Mouse (Mus musculus) natural killer cell, adult 2 months (primary cell): ENCODE results near the gene Ifi211.
"Not testable (repeated sequence)": the region's sequence is repeated elsewhere in the genome, so short reads cannot be mapped to it uniquely, and the experiment has no call there.

Experiments
- DNase-seq, 2 experiments: peaks; one replicate each; pipeline ENCODE4 v3.0.0; 2022; ENCODE audit warnings: low spot score in 2 of 2

Ifi211 gene

DNA sequence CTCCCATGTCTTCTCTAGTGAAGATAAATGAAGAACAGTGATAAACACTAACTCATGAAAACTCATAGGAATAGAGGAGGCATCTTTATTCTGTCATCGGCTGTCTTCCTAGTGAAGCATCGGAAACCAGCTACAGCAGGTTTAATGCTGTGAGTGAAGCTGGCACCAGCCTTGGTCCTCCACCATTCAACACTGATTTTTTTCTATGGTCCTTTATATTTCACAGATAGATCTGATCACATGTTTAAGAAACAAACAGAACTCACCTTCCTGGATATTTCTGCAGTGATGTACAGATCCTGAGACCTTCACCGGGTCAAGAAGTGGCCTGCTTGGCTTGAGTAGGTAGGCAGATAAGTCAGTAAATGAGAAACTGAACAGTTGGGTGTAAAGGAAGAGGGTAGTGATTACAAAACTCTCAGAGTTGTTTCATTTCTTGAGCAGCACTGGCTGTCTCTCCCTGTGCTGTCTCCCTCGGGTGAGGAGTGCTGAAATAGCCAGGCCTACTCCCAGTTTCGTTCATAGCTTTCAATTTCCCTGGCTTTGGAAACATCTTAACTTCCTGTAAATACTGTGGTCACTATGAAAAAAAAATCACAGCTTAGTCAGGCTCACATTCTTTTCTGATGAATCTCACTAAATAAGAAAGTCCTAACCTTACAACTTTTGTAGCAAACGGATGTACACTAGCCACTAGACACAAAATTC, at the start of gene Ifi211:
Ifi211 (minus strand) TSS at position 499 of the 708 bp plus-strand sequence.
- peak in 1 of 2 experiments; percentile 13 for DNase-seq

DNA sequence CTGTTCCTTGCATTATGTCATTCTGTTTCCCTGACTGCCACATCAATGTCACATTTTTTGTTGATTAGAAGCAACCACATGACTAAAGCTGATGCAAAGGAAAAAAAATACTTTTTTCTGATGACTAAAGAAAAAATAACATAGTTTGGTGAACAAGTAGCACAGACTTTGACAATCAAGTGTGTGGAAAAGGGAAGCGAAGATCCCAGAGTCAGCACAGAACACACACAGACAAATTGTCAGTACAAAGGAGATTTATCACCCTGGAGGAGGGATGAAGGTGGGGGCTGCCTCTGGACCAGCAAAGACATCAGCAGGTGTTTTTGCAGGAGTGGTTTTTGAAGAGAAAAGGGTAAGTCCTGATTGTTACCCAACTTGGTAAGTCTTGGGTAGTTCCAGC, 48.6 kb upstream of the Ifi211 start:
- not testable (repeated sequence) for DNase-seq

DNA sequence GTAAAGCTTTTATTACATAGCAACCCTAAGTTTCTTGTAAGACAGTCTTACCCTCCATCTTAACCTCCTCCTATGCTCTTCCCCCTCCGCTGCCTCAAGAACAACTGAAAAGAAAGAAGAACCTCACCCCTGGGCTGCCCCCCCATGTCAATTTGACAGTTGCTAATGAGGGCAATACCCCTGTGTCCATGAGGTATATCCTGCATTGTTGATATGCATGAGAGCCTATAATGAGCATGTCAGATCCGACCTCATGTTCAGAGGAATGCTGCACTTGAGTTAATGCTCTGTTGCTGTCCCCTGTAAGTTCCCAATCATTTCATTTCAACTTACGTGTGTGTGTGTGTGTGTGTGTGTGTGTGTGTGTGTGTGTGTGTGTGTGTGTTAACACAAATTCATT, 47.2 kb upstream of the Ifi211 start:
- not testable (repeated sequence) for DNase-seq

DNA sequence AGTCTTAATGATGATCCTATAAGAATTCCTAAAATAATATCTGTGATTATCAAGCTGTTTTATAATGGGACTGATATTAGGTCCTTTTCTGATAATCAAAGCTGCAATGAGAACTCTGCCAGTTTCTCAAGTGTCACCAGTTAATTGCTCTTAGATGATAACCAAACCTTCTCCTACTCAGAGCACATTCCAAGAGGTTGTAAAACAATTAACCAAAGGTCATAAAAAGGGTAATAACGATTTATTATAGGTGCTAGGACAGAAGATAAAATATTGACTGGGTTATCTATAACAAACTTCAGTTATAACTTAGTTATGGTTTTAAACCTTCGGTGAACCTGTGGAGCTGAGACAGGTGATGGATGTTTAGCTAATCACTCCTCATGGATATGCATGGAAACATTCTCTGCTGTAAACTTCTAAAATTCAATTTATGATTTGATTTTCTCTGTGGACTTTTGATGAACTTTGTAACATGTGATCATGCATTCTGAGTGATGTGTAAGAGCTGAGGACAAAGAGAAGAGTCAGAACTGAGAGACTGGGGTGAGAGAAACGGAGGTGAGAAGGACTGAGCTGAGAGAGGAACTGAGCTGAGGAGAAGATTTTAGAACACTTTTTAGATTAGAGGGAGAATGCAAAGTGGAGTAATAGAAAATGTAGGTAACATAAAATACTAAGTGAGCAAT, 43.1 kb upstream of the Ifi211 start:
- not testable (repeated sequence) for DNase-seq

DNA sequence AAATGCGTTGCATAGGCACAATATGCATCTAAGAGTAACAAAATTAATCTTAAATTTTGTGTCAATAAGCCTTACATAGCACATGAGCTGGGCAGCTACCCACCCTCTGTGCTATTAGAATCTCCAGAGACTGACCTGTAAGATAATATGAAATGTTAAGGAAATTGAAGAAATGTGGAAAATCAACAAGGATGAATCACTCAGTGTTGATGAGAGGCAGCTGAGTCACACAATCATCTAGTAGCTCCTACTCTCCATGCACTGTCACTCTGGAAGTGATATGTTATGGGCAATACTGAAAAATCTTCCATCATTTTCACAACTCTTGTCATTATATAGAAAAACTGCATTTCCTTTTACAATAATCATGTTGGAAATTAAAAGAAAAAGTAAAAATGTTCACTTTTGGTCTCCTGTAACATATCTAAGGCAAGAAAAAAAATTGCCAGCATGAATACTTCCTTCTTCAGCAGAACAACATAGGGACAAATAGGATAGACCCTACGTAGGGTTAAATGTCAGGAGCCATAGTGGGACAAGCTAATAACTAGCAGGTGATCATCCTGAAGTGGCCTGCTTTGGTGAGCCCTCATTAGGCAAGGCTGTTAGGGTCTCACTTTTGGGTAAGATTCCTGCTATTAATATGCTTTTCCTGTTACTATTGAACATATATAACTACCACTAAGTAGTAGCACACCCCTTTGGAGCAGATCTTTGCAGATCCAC, 42.4 kb upstream of the Ifi211 start:
- DNase-seq = no peak

DNA sequence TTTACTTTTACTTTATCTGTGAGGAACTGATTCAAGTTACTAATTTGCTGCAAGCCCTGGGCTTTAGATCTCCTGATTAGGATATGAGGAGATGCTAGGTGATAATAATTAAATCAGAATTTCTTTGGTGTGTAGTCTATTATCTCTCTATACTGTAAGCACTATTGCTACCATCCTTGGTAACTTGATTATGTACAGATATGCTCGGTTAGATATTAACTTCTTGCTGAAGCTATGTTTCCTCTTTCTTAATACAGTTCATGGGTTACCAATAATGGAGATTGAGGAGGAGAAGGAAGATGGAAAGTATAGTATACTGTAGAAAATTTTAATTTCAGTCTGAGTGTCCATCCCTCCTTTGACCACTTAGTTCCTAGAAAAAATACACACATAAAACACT, 40.7 kb upstream of the Ifi211 start:
- no peak for DNase-seq

DNA sequence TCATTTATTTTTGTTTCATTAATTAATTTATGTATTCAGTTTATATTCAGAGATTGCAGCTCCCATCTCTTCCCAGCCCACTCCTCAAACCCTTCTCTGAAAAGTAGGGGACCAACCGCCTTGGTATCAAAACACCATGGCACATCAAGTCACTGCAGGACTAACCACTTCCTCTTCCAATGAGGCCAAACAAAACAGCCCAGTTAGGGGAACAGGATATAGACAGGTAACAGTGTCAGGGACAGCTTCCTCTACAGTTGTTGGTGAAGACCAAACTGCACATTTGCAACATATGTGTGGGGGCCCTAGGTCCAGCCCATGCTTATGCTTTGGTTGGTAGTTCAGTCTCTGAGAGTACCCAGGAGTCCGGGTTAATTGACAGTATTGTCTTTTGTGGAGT, 36.2 kb upstream of the Ifi211 start:
- peak; percentile 5 to 14 for DNase-seq

DNA sequence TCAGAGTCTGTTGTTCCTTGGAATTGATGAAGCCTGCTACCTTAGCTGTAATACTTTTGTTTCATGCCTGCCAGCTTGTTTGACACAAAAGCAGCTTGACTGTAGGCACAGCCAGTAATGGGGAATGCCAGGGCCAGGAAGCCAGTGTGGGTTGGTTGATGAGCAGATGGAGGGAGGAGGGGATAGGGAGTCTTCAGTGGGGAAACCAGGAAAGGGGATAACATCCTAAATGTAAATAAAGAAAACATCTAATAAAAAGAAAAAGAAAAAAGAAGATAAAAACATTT, 29.9 kb upstream of the Ifi211 start:
- not testable (repeated sequence) for DNase-seq

DNA sequence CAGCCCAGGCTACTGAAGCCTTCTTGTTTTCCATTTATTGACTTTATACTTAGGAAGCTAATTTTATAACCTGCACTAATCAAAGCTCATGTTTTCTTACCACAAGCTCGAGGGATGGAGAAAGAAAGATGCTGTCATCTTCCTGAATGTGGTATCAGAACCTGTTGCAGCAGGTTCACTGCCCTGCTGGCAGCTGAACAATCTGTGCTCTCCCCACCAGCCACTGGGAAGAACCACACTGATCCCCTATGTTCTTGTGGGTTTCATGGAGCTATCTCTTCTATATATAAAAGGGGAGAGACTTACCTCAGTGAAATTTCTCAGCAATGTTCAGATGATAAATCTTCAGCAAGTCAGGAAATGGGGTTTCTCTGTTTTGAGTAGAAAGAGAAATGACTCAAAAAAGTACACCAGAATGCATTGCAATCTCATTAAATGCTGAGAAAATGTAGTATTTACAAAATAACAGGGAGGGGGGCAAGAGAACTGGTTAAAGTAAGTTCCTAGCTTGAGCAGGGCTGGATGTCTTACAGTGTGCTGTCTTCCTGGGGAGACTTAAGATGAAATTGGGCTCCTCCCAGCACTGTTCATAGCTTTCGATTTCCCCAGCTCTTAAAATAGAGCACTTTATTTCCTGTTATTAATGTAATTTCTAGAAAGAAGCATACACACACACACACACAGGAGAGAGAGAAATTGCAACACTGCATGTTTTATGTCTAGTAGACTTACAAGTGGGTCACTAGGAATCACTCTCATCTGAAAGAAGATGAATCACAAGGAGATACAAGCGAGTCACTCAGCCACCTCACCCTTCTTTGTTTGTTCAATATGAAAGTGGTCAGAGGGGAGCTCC, 29.3 kb upstream of the Ifi211 start, which contains the start of the genes Mndal and Ifi203:
Mndal (minus strand) TSS at position 568 of the 856 bp plus-strand sequence.
Ifi203 (minus strand) TSS at position 749 of the 856 bp plus-strand sequence.
- peak in 1 of 2 experiments; percentile 32 for DNase-seq

DNA sequence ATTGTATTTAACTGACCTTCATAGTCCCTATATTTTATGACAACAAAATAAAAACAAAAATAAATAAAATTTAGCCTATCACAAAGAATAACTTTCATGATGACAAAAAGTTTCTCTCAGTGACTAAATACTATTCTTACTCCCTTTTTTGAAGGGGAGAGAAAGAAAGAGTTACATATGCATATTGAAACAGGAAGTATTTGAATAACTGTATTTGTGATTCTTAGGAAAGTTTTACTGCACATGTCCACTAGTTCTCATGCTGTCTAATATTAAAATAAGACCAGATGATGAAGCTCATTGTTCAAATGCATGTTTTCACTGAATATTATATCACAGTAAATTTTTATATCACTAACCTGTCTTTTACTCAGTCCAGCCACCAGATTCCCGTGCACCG, 28.7 kb upstream of the Ifi211 start:
- DNase-seq = not testable (repeated sequence)

DNA sequence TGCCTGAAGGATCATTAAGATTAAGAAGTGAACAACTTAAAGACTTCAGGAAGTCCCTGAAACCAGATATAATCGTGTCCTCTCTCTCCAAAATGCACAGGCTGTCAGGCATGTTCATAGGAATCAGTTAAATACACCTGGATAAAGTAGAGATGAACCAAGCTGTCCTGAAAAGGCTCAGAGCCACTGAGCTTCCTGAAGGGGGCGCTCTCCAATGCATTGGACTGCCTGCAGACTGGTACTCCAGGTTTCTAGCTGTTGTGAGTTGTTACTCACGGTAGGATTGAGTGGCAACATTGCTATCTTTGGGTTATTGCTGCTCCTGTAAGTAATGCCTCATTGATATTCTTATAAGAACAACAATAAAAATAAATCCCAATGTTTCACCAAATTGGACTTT, 6.4 kb upstream of the Ifi211 start:
- DNase-seq = not testable (repeated sequence)

DNA sequence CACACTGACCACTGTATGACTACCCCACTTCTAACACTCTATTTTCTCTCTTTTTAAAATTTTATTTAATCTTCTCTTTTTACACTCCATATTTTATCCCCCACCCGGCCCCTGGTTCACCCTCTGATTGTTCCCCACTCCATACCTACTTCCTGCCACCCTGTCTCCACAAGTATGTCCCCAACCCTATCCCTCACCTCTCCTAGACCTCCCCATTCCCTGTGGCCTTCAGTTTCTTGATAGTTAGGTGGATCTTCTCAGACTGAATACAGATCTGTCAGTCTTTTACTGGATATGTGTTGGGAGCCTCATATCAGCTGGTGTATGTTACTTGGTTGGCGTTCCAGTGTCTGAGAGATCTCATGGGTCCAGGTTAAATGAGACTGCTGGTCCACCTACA, 1.7 kb upstream of the Ifi211 start:
- DNase-seq = no peak

DNA sequence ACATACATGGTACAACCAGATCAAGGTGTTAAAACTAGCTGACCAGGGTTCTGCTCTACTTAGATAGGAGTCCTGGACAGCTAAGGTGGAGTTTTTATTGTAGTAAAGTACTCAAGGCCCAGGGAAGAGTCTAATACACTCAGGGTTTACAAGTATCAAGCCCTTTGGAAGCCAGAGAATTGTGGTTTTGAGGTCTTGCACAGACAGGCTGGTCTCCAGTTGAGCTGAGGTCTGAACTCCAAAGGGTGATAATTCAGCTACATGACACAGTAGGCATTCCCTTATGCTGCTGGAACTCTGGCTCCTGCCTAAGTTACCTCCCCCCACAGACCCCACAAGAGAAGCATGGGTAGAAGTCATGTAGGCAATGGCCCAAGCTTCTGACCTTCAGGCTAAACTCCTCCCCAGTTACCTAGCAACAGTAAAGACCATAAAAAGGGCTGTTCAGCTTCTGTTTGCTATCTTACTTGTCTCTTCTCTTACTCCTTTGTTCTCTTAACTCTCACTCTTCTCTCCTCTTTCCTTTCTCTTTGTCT, 478 bp upstream of the Ifi211 start:
- DNase-seq = not testable (repeated sequence)

DNA sequence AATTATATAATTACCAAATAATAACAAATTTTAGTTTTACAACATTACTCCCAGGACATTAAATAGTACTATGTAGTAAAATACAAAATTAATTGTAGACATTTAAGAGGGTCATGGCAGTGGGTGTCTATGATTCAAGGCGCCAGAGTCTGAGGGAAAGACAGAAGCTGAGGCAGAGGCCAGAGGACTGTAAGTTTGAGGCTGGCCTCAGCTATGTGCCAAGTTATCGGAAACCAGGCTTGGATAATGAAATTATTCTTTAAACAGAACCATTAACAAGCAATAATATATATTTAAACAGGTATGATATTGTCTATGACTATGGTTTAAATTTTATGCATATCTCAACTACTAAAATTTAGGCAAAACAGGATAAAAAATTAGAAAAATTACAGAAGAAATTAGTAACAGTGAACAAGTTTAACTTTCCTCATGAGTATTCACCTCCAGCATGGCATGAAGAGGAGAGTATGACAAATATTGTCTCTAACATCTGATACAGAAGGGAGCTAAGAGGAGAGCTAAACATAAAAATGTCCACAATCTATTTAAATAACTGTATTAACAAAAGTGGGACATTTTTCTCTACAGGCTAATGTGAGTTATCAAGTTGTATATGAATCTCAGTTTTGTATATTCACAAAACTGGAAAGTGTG, 910 bp downstream of the Ifi211 start:
- DNase-seq = no peak

DNA sequence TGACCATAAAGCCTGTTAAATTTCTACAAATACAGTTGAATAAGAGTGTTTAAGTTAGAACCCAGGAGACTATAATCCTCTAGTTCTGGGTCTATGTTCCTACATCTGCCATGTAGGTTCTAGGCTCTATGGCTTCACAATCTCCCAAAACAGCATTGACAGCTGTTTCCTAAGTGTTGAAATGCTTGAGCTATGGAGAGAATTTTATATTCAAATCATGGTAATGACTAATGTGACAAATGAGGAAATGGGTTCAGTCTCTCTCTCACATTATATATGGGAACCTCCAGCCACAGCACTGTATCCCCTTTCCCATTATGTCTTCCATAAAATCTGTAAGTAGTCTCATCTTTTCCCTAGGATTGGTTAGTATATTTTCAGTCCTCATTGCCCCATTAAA, 4.5 kb downstream of the Ifi211 start:
- DNase-seq = not testable (repeated sequence)

DNA sequence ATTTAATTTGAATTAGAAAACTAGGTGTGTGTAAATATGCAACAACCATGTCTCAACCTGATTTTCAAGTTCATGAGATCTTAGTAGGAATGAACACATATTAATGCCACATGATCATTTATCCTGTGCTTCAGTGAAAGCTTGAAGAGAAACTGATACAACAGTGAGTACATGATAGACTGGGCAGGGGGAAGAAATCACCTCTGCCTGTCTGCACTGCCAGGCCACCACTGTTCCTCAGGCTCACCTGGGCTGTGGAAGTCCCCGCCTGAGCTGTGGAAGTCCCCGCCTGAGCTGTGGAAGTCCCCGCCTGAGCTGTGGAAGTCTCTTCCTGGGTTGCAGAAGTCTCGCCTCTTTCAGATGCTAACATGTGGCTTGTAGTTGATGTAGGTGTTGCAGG, 7.0 kb downstream of the Ifi211 start:
- DNase-seq = peak; percentile 37

DNA sequence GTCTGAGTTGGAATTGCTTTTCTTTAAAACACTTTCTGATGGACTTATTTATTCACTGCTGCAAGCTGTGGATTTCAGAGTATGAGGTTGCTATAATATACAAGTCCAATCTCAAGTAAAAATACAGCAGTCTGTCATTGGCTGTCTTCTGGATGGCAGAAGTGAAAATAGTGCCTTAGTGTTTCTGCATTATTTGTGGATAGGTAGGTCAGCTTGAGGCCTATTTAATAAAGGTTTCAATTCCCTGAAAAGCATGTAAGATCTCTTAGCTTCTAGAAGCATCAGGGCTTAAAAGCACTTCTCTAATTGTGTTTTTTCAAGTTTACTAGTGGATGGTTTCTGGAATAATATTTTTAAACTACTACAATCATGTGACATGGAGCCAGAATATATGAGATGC, 23.1 kb downstream of the Ifi211 start:
- DNase-seq = not testable (repeated sequence)

DNA sequence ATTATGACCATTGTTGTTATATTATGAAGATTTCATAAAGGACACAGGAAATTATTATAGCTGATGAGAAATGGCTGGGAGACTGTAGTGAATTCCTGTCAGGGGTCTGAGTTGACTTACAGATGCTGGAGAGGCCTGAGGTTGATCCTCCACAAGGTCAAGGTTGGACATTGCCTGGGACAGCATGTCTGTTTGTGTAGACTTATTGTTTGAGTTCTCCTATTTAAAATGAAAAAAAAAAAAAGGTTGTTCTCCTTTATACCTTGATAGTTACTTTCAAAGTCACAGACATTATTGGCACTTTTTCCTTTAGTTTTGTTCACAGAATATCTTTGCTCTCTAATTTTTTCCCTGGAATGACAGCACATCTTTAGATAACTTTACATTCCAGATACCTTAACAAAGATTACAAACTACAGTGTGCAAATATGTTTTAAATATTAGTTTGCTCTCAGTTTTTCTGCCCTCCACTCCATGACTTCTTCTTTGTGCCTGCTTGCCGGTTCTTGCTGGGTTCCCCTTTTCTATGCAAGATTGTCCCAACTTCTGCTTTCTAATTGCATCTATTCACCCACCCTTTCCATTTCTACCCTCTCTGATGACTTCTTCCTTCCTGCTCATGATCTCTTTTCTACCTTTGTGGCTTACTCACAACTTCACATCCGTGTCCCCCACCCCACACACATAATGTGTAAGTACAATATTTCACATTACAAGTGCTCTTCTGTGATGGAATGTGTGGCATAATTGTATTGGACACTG, 25.6 kb downstream of the Ifi211 start:
- not testable (repeated sequence) for DNase-seq

DNA sequence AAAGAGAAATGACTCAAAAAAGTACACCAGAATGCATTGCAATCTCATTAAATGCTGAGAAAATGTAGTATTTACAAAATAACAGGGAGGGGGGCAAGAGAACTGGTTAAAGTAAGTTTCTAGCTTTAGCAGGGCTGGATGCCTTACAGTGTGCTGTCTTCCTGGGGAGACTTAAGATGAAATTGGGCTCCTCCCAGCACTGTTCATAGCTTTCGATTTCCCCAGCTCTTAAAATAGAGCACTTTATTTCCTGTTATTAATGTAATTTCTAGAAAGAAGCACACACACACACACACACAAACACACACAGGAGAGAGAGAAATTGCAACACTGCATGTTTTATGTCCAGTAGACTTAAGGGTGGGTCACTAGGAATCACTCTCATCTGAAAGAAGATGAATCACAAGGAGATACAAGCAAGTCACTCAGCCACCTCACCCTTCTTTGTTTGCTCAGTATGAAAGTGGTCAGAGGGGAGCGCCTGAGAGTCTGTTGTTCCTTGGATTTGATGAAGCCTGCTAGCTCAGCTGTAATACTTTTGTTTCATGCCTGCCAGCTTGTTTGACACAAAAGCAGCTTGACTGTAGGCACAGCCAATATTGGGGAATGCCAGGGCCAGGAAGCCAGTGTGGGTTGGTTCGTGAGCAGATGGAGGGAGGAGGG, 32.7 kb downstream of the Ifi211 start:
- DNase-seq = peak; percentile 17 to 35
